In genomic region chr9:64216090-64216489, GRCm38 (mm10) we compare ENCODE assay signal across 30 mouse cellular contexts. TPM values are rescaled to one million over a fixed set of nuclear protein-coding genes. Genes with fewer than 3 reads are reported as not detected.
DNase-seq lines count a peak whose midpoint lies in the region; ATAC-seq and TF ChIP-seq lines count a peak whose summit lies in the region.
"Had no signal": no experiment of that assay in that cellular context is flagged by ENCODE, and none has a peak within 500 bp of the region (broad histone marks: within the 10 kb centered on the region; RNA-seq: fewer than 3 reads in every experiment).

No protein-coding gene starts in this region.

- H3K9ac ChIP-seq in liver, postnatal 0 days (replicated peaks), result no peak overlapping the region
- H3K9ac ChIP-seq in liver, embryonic 12.5 days, result no peak overlapping the region
- H3K9ac ChIP-seq in forebrain, embryonic 16.5 days (replicated peaks; ENCODE audit: low read depth, low read length), result no peak overlapping the region
- H3K9ac ChIP-seq: embryonic facial prominence, embryonic 13.5 days; forebrain, embryonic 12.5 days; heart, embryonic 12.5 days; heart, embryonic 15.5 days; hindbrain, embryonic 13.5 days had no signal

- TF ChIP-seq CTCF in liver, postnatal 0 days (IDR thresholded peaks at IDR 0.05; ENCODE audit: low read depth), result no peak
- no peak for TF ChIP-seq CTCF in bone marrow macrophage, adult 2 months (IDR thresholded peaks at IDR 0.05; ENCODE audit: low read depth, low read length)

- peaks cover 14% of the 10 kb centered on the region for H3K4me1 ChIP-seq in liver, postnatal 0 days (ENCODE audit: insufficient read depth)
- H3K4me1 ChIP-seq in liver, embryonic 12.5 days, result peaks cover 9% of the 10 kb centered on the region; the same call in 1 of the 2 replicates
- peaks cover 32% of the 10 kb centered on the region for H3K4me1 ChIP-seq in bone marrow macrophage, adult 2 months (ENCODE audit: control insufficient read depth, insufficient read depth, low read length)
- no peaks in the 10 kb centered on the region for H3K4me1 ChIP-seq in forebrain, embryonic 16.5 days (replicated peaks; ENCODE audit: control insufficient read depth, insufficient read depth, low read length)
- H3K4me1 ChIP-seq: forebrain, embryonic 12.5 days; hindbrain, embryonic 13.5 days had no signal

- no peak overlapping the region for H3K4me3 ChIP-seq in liver, postnatal 0 days (ENCODE audit: low read depth, low read length)
- no peak overlapping the region for H3K4me3 ChIP-seq in liver, embryonic 12.5 days
- no peak overlapping the region for H3K4me3 ChIP-seq in bone marrow macrophage, adult 2 months (ENCODE audit: insufficient read depth, low read length)
- H3K4me3 ChIP-seq in forebrain, embryonic 16.5 days (replicated peaks; ENCODE audit: low read length), result no peak overlapping the region
- H3K4me3 ChIP-seq: embryonic facial prominence, embryonic 10.5 days; embryonic facial prominence, embryonic 13.5 days; erythroblast, embryonic 14.5 days; forebrain, embryonic 12.5 days; heart, embryonic 12.5 days; heart, embryonic 15.5 days; hindbrain, embryonic 10.5 days; hindbrain, embryonic 13.5 days had no signal

- no peak overlapping the region for H3K4me2 ChIP-seq in liver, postnatal 0 days (ENCODE audit: low read depth, low read length)
- no peak overlapping the region for H3K4me2 ChIP-seq in liver, embryonic 12.5 days
- no peak overlapping the region for H3K4me2 ChIP-seq in forebrain, embryonic 16.5 days (ENCODE audit: low read length)
- H3K4me2 ChIP-seq: embryonic facial prominence, embryonic 13.5 days; forebrain, embryonic 12.5 days; heart, embryonic 12.5 days; heart, embryonic 15.5 days; hindbrain, embryonic 13.5 days had no signal

- no peak for TF ChIP-seq EP300 in liver, postnatal 0 days (IDR thresholded peaks at IDR 0.05; ENCODE audit: low read depth)

- H3K36me3 ChIP-seq in liver, postnatal 0 days (replicated peaks; ENCODE audit: insufficient read depth, low read length), result peaks cover 18% of the 10 kb centered on the region
- H3K36me3 ChIP-seq in liver, embryonic 12.5 days, result peaks cover 26% of the 10 kb centered on the region
- no peaks in the 10 kb centered on the region for H3K36me3 ChIP-seq in forebrain, embryonic 16.5 days (ENCODE audit: control insufficient read depth, insufficient read depth)

- WGBS in liver, postnatal 0 days (ENCODE audit: insufficient replicate concordance), result 32% methylated on average over 4 of the region's 4 CpGs
- WGBS in liver, embryonic 12.5 days (ENCODE audit: insufficient replicate concordance), result 34% methylated on average over 4 of the region's 4 CpGs
- 66% methylated on average over 4 of the region's 4 CpGs for WGBS in forebrain, embryonic 16.5 days

- ATAC-seq in liver, postnatal 0 days, result no peak
- ATAC-seq in liver, embryonic 12.5 days, result no peak
- no peak for ATAC-seq in forebrain, embryonic 16.5 days
- ATAC-seq: activated CD4-positive, CD25-positive, alpha-beta regulatory T cell, adult 4 months; CD4-positive, CD25-positive, alpha-beta regulatory T cell, adult 4 months; hindbrain, embryonic 16.5 days had no signal

- H3K27me3 ChIP-seq in liver, postnatal 0 days (ENCODE audit: insufficient read depth, low read length), result no peaks in the 10 kb centered on the region
- H3K27me3 ChIP-seq in liver, embryonic 12.5 days (replicated peaks), result no peaks in the 10 kb centered on the region
- H3K27me3 ChIP-seq in forebrain, embryonic 16.5 days (replicated peaks; ENCODE audit: control insufficient read depth, insufficient read depth, low read length), result no peaks in the 10 kb centered on the region
- H3K27me3 ChIP-seq: embryonic facial prominence, embryonic 13.5 days; forebrain, embryonic 12.5 days; heart, embryonic 12.5 days; heart, embryonic 15.5 days; hindbrain, embryonic 13.5 days had no signal

- H3K9me3 ChIP-seq in liver, postnatal 0 days (ENCODE audit: low read length), result no peaks in the 10 kb centered on the region
- no peaks in the 10 kb centered on the region for H3K9me3 ChIP-seq in liver, embryonic 12.5 days (replicated peaks)
- H3K9me3 ChIP-seq in forebrain, embryonic 16.5 days (ENCODE audit: control insufficient read depth, low read length), result no peaks in the 10 kb centered on the region
- H3K9me3 ChIP-seq: embryonic facial prominence, embryonic 10.5 days; embryonic facial prominence, embryonic 13.5 days; forebrain, embryonic 12.5 days; heart, embryonic 12.5 days; heart, embryonic 15.5 days; hindbrain, embryonic 10.5 days; hindbrain, embryonic 13.5 days had no signal

- H3K27ac ChIP-seq in liver, postnatal 0 days (ENCODE audit: low read depth), result peak overlapping the region; percentile 5; the same call in 1 of the 2 replicates
- H3K27ac ChIP-seq in liver, embryonic 12.5 days, result no peak overlapping the region
- peak overlapping the region; percentile 2; the same call in 1 of the 2 replicates for H3K27ac ChIP-seq in bone marrow macrophage, adult 2 months (ENCODE audit: insufficient read depth, low read depth, low read length)
- H3K27ac ChIP-seq in forebrain, embryonic 16.5 days (ENCODE audit: low read length), result no peak overlapping the region
- H3K27ac ChIP-seq: embryonic facial prominence, embryonic 10.5 days; embryonic facial prominence, embryonic 13.5 days; forebrain, embryonic 12.5 days; heart, embryonic 15.5 days; hindbrain, embryonic 10.5 days; hindbrain, embryonic 13.5 days had no signal

- no peak for TF ChIP-seq POLR2A in bone marrow macrophage, adult 2 months (IDR thresholded peaks at IDR 0.05; ENCODE audit: borderline replicate concordance, low read depth, low read length)

- no peak for DNase-seq in liver, postnatal 0 days
- peak; percentile 15 for DNase-seq in thymus, postnatal 4 days
- DNase-seq in thymus, postnatal 25 days, result no peak
- no peak for DNase-seq in cerebellum, postnatal 14 days
- DNase-seq: adrenal gland, adult 8-10 months; adrenal gland, postnatal 25 days; cerebellum, adult 11 months; cerebellum, adult 2 months; cerebellum, adult 9-11 months; cerebellum, postnatal 36 days; embryo, embryonic 11 days; gastrocnemius, postnatal 25 days; heart, adult 18-20 months; heart, postnatal 10 days; heart, postnatal 36 days had no signal

RNA-seq across cellular contexts. Expression of gene Uchl4, which starts 18.9 kb away (rescaled TPM):
- 0.61 and 0.84 TPM in 2 replicates for polyA plus RNA-seq in liver, postnatal 0 days (2015; fragmentation: Nextera tagmentation; extraction: Ambion mirVana)
- polyA plus RNA-seq in liver, embryonic 12.5 days (2016; fragmentation: Nextera tagmentation; extraction: Ambion mirVana), result 1.5 and 2.0 TPM in 2 replicates
- polyA plus RNA-seq in bone marrow macrophage, adult 2 months (2012; ENCODE audit: insufficient read depth, insufficient read length, missing spikeins), result 1.9 and 2.1 TPM in 2 replicates
- 2.4 and 2.5 TPM in 2 replicates for polyA plus RNA-seq in forebrain, embryonic 16.5 days (2015; fragmentation: Nextera tagmentation; extraction: Ambion mirVana)
- polyA plus RNA-seq: erythroblast, embryonic 14.5 days; gonadal fat pad, adult 2 months had no signal

RNA-seq across cellular contexts. Expression of gene Snapc5, which starts 37.0 kb away (rescaled TPM):
- 12.7 and 14.8 TPM in 2 replicates for polyA plus RNA-seq in liver, postnatal 0 days (2015; fragmentation: Nextera tagmentation; extraction: Ambion mirVana)
- polyA plus RNA-seq in liver, embryonic 12.5 days (2016; fragmentation: Nextera tagmentation; extraction: Ambion mirVana), result 14.9 and 17.4 TPM in 2 replicates
- polyA plus RNA-seq in bone marrow macrophage, adult 2 months (2012; ENCODE audit: insufficient read depth, insufficient read length, missing spikeins), result 53.5 and 58.0 TPM in 2 replicates
- polyA plus RNA-seq in forebrain, embryonic 16.5 days (2015; fragmentation: Nextera tagmentation; extraction: Ambion mirVana), result 31.5 and 35.3 TPM in 2 replicates

RNA-seq across cellular contexts. Expression of gene Map2k1, which starts 37.3 kb away (rescaled TPM):
- polyA plus RNA-seq in liver, postnatal 0 days (2015; fragmentation: Nextera tagmentation; extraction: Ambion mirVana), result 27.5 and 28.9 TPM in 2 replicates
- polyA plus RNA-seq in liver, embryonic 12.5 days (2016; fragmentation: Nextera tagmentation; extraction: Ambion mirVana), result 41.2 and 43.8 TPM in 2 replicates
- polyA plus RNA-seq in bone marrow macrophage, adult 2 months (2012; ENCODE audit: insufficient read depth, insufficient read length, missing spikeins), result 79.9 and 83.4 TPM in 2 replicates
- polyA plus RNA-seq in forebrain, embryonic 16.5 days (2015; fragmentation: Nextera tagmentation; extraction: Ambion mirVana), result 53.6 and 54.6 TPM in 2 replicates

RNA-seq across cellular contexts. Expression of gene Rpl4, which starts 42.9 kb away (rescaled TPM):
- 600 and 612 TPM in 2 replicates for polyA plus RNA-seq in liver, postnatal 0 days (2015; fragmentation: Nextera tagmentation; extraction: Ambion mirVana)
- polyA plus RNA-seq in liver, embryonic 12.5 days (2016; fragmentation: Nextera tagmentation; extraction: Ambion mirVana), result 1,196 and 1,210 TPM in 2 replicates
- polyA plus RNA-seq in bone marrow macrophage, adult 2 months (2012; ENCODE audit: insufficient read depth, insufficient read length, missing spikeins), result 1,013 and 1,015 TPM in 2 replicates
- 714 and 781 TPM in 2 replicates for polyA plus RNA-seq in forebrain, embryonic 16.5 days (2015; fragmentation: Nextera tagmentation; extraction: Ambion mirVana)

RNA-seq across cellular contexts. Expression of gene Zwilch, which starts 43.2 kb away (rescaled TPM):
- 2.7 and 4.1 TPM in 2 replicates for polyA plus RNA-seq in liver, postnatal 0 days (2015; fragmentation: Nextera tagmentation; extraction: Ambion mirVana)
- polyA plus RNA-seq in liver, embryonic 12.5 days (2016; fragmentation: Nextera tagmentation; extraction: Ambion mirVana), result 26.5 and 28.4 TPM in 2 replicates
- polyA plus RNA-seq in bone marrow macrophage, adult 2 months (2012; ENCODE audit: insufficient read depth, insufficient read length, missing spikeins), result 16.9 and 22.3 TPM in 2 replicates
- polyA plus RNA-seq in forebrain, embryonic 16.5 days (2015; fragmentation: Nextera tagmentation; extraction: Ambion mirVana), result 10.0 and 10.8 TPM in 2 replicates

Comparison
In these comparisons a context has a peak if more than half of its experiments do, and no peak if none do; other contexts are left out.
1. H3K27ac ChIP-seq: peak in liver, postnatal 0 days (single experiment) and bone marrow macrophage, adult 2 months (single experiment); none in liver, embryonic 12.5 days (single experiment) and forebrain, embryonic 16.5 days (single experiment).